Mouse (Mus musculus) stomach, postnatal 0 days (tissue): ENCODE data around the gene Wasl.

ENCODE experiments used
- CTCF ChIP-seq: IDR thresholded peaks from 2 replicates; pipeline ENCODE4 v1.5.1; 2016; ENCODE audit warnings: antibody characterized with exemption, low read depth, mild to moderate bottlenecking, moderate library complexity
- EP300 ChIP-seq: optimal IDR thresholded peaks from 2 replicates; pipeline ENCODE3; 2016; ENCODE audit warnings: antibody characterized with exemption

GRCm38 (mm10) chr6:24564886-24565285, 99.9 kb downstream of the Wasl start:
- TF ChIP-seq CTCF (no peak), EP300 (no peak)
